Mouse (Mus musculus) lung, postnatal 14 days (tissue): ENCODE measurements around the gene Olfr952.

Experiments
- DNase-seq: peaks from one replicate; pipeline ENCODE4 v3.0.0; 2021

Gene Olfr952

GRCm38 (mm10) chr9:39427048-39427447 is at the start of gene Olfr952:
Gene Olfr952 (minus strand): TSS chr9:39427148.
- DNase-seq, result no peak

- DNase-seq, result no peak
Observed at GRCm38 (mm10) chr9:39471844-39472243, 44.9 kb upstream of the Olfr952 start, which contains the start of gene Olfr955. Gene Olfr955 (minus strand): TSS chr9:39471944.

- DNase-seq, result no peak
Observed at GRCm38 (mm10) chr9:39456401-39456800, 29.5 kb upstream of the Olfr952 start, which contains the start of gene Olfr954. Gene Olfr954 (plus strand): TSS chr9:39456701.

GRCm38 (mm10) chr9:39387110-39387509 is 39.8 kb downstream of the Olfr952 start, which contains the start of gene Olfr951:
Gene Olfr951 (plus strand): TSS chr9:39387410.
- DNase-seq, result no peak
